9 mouse cellular contexts compared by ENCODE assay signal in the genomic region with DNA sequence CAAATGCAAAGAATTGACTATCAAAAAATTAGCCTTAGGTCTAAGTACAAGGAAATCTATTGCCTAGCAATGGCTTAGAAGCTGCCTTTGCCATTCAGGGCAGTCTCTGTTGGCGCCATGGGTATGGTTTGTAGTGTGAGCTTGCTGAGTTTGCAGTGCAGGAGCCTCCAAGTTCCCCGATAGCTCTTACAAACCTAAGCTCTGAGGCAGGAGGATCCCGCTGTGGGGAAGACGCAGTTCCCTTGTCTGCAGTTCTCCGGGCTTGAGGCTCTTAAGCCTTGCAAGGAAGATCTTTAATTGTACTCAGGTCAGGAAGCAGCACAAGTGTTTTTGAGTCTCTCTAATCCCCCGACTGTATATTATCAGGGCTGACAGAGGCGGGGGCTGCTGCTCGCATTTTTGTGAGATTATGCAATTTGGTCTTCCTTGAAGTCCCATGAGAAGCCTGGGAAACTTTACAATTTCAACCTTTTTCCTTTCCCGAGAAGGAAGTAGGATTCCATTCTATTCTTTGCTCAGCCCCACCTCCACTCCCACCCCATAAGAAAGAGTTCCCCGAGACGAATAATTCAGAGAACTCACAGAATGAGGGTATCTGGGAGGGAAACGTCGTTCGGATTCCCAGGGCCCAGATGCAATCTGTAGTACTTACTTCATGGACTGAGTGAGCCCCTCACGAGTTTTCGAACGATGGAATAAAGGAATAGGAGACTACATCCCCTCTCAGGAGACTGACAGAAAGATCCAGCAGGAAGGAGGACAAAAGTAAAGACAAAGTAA.
A peak's percentile ranks its signal among the peaks of the same experiment; 100 is the strongest.
DNase-seq lines count a peak whose midpoint lies in the region; ATAC-seq and TF ChIP-seq lines count a peak whose summit lies in the region.
"Had no signal": no experiment of that assay in that cellular context is flagged by ENCODE, and none has a peak within 500 bp of the region (broad histone marks: within the 10 kb centered on the region; RNA-seq: fewer than 3 reads in every experiment).

No protein-coding gene starts in this region.

- TF ChIP-seq EP300 in heart, postnatal 0 days (IDR thresholded peaks at IDR 0.05; ENCODE audit: low read depth) = no peak

- no peak for ATAC-seq in heart, postnatal 0 days (ENCODE audit: insufficient read depth, low read depth)
- no peak for ATAC-seq in embryonic facial prominence, embryonic 11.5 days (replicated peaks; ENCODE audit: insufficient number of reproducible peaks, low FRiP score, low TSS enrichment, low read depth)
- no peak for ATAC-seq in hindbrain, embryonic 12.5 days (ENCODE audit: low FRiP score)
- peak; percentile 56 for ATAC-seq in midbrain, embryonic 15.5 days (replicated peaks)

- no peak for DNase-seq in heart, postnatal 0 days (ENCODE audit: low spot score)
- no peak for DNase-seq in heart, embryonic 10.5 days (ENCODE audit: low spot score)
- DNase-seq in embryonic facial prominence, embryonic 11.5 days (ENCODE audit: low spot score) = peak; percentile 43
- DNase-seq in urinary bladder, postnatal 4 days (ENCODE audit: low spot score in 2 of 2) = no peak
- no peak for DNase-seq in ovary, postnatal 36 days (ENCODE audit: low spot score)
- no peak for DNase-seq in liver
- DNase-seq: cerebellum, postnatal 10 days had no signal

- H3K9me3 ChIP-seq in heart, postnatal 0 days (replicated peaks; ENCODE audit: control insufficient read depth, low read length) = no peaks in the 10 kb centered on the region
- no peaks in the 10 kb centered on the region for H3K9me3 ChIP-seq in heart, embryonic 10.5 days
- H3K9me3 ChIP-seq in embryonic facial prominence, embryonic 11.5 days (replicated peaks; ENCODE audit: control insufficient read depth, low read length) = no peaks in the 10 kb centered on the region
- H3K9me3 ChIP-seq in hindbrain, embryonic 12.5 days (replicated peaks) = no peaks in the 10 kb centered on the region
- no peaks in the 10 kb centered on the region for H3K9me3 ChIP-seq in midbrain, embryonic 15.5 days

- no peak overlapping the region for H3K9ac ChIP-seq in heart, postnatal 0 days (replicated peaks; ENCODE audit: low read depth, low read length)
- H3K9ac ChIP-seq in embryonic facial prominence, embryonic 11.5 days (replicated peaks; ENCODE audit: low read length) = no peak overlapping the region
- no peak overlapping the region for H3K9ac ChIP-seq in hindbrain, embryonic 12.5 days
- no peak overlapping the region for H3K9ac ChIP-seq in midbrain, embryonic 15.5 days

- no peak overlapping the region for H3K4me3 ChIP-seq in heart, postnatal 0 days (ENCODE audit: low read depth, low read length)
- no peak overlapping the region; the same call in 1 of the 2 replicates for H3K4me3 ChIP-seq in heart, embryonic 10.5 days
- no peak overlapping the region for H3K4me3 ChIP-seq in embryonic facial prominence, embryonic 11.5 days (ENCODE audit: low read depth, low read length)
- H3K4me3 ChIP-seq in hindbrain, embryonic 12.5 days = no peak overlapping the region
- H3K4me3 ChIP-seq in midbrain, embryonic 15.5 days = no peak overlapping the region

- 30% methylated on average over 17 of the region's 17 CpGs for WGBS in heart, postnatal 0 days
- WGBS in heart, embryonic 10.5 days = 10% methylated on average over 17 of the region's 17 CpGs
- 7% methylated on average over 17 of the region's 17 CpGs for WGBS in embryonic facial prominence, embryonic 11.5 days
- 10% methylated on average over 17 of the region's 17 CpGs for WGBS in hindbrain, embryonic 12.5 days
- WGBS in midbrain, embryonic 15.5 days = 4% methylated on average over 17 of the region's 17 CpGs

- H3K4me2 ChIP-seq in heart, postnatal 0 days (ENCODE audit: low read depth, low read length) = 0 out of 2 replicates have a peak overlapping the region, but pooled peaks have one; percentile 12
- H3K4me2 ChIP-seq in embryonic facial prominence, embryonic 11.5 days (ENCODE audit: low read depth, low read length) = no peak overlapping the region
- H3K4me2 ChIP-seq in hindbrain, embryonic 12.5 days (replicated peaks) = 0 out of 2 replicates have a peak overlapping the region, but pooled peaks have one; percentile 25
- peak overlapping the region; percentile 25 for H3K4me2 ChIP-seq in midbrain, embryonic 15.5 days

- H3K27ac ChIP-seq in heart, postnatal 0 days (ENCODE audit: low read depth) = no peak overlapping the region
- H3K27ac ChIP-seq in heart, embryonic 10.5 days = no peak overlapping the region; the same call in 1 of the 2 replicates
- no peak overlapping the region for H3K27ac ChIP-seq in embryonic facial prominence, embryonic 11.5 days (replicated peaks; ENCODE audit: low read depth, low read length)
- no peak overlapping the region for H3K27ac ChIP-seq in hindbrain, embryonic 12.5 days
- H3K27ac ChIP-seq in midbrain, embryonic 15.5 days = 0 out of 2 replicates have a peak overlapping the region, but pooled peaks have one; percentile 34

- no peak for TF ChIP-seq CTCF in heart, postnatal 0 days (IDR thresholded peaks at IDR 0.05; ENCODE audit: low read depth)

- no peaks in the 10 kb centered on the region for H3K27me3 ChIP-seq in heart, postnatal 0 days (ENCODE audit: control insufficient read depth, insufficient read depth, low read length)
- no peaks in the 10 kb centered on the region for H3K27me3 ChIP-seq in heart, embryonic 10.5 days (ENCODE audit: insufficient read depth, poor library complexity, severe bottlenecking)
- no peaks in the 10 kb centered on the region for H3K27me3 ChIP-seq in embryonic facial prominence, embryonic 11.5 days (ENCODE audit: control insufficient read depth, insufficient read depth, low read length)
- H3K27me3 ChIP-seq in hindbrain, embryonic 12.5 days = no peaks in the 10 kb centered on the region
- no peaks in the 10 kb centered on the region for H3K27me3 ChIP-seq in midbrain, embryonic 15.5 days (replicated peaks)

- H3K4me1 ChIP-seq in heart, postnatal 0 days (ENCODE audit: control insufficient read depth, insufficient read depth) = peaks cover 5% of the 10 kb centered on the region; the same call in 1 of the 2 replicates
- peaks cover 32% of the 10 kb centered on the region for H3K4me1 ChIP-seq in heart, embryonic 10.5 days
- H3K4me1 ChIP-seq in embryonic facial prominence, embryonic 11.5 days (ENCODE audit: control insufficient read depth, insufficient read depth, low read length) = no peaks in the 10 kb centered on the region; the same call in 1 of the 2 replicates
- H3K4me1 ChIP-seq in hindbrain, embryonic 12.5 days = peaks cover 12% of the 10 kb centered on the region
- H3K4me1 ChIP-seq in midbrain, embryonic 15.5 days = peaks cover 24% of the 10 kb centered on the region

- no peaks in the 10 kb centered on the region for H3K36me3 ChIP-seq in heart, postnatal 0 days (replicated peaks; ENCODE audit: control insufficient read depth, insufficient read depth, low read length)
- H3K36me3 ChIP-seq in heart, embryonic 10.5 days = no peaks in the 10 kb centered on the region
- no peaks in the 10 kb centered on the region for H3K36me3 ChIP-seq in embryonic facial prominence, embryonic 11.5 days (replicated peaks; ENCODE audit: control insufficient read depth, insufficient read depth, low read depth, low read length)
- no peaks in the 10 kb centered on the region for H3K36me3 ChIP-seq in hindbrain, embryonic 12.5 days
- no peaks in the 10 kb centered on the region for H3K36me3 ChIP-seq in midbrain, embryonic 15.5 days (replicated peaks)
